30 mouse cellular contexts compared by ENCODE assay signal in the genomic region with DNA sequence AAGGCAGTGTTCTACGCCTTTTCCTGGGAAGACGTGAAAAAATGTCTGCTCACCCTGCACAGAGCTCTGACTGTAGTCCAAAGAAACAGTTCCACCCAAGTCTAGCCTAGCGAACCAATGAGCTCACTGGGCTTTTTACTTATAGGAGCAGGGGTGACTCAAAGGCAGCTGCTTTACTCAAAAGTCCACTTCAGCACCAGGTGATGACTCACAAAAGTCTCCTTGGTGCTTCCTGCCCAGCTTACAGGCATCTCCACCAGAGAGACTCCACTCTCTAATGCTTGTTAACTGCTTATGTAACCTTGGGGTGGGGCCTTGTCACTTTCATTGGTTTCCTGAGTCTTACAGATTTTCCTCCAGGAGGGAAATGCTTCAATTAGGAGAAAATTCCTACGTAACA. TPM values are rescaled to one million over a fixed set of nuclear protein-coding genes. Genes with fewer than 3 reads are reported as not detected.
DNase-seq lines count a peak whose midpoint lies in the region; ATAC-seq and TF ChIP-seq lines count a peak whose summit lies in the region.
"Had no signal": no experiment of that assay in that cellular context is flagged by ENCODE, and none has a peak within 500 bp of the region (broad histone marks: within the 10 kb centered on the region; RNA-seq: fewer than 3 reads in every experiment).

No protein-coding gene starts in this region.

- DNase-seq in 3134 (ENCODE audit: extremely low read depth, insufficient read length, low spot score) (peak; percentile 71), 416B (ENCODE audit: low read depth) (peak; percentile 52), R1 (ENCODE audit: low read depth, low spot score) (peak; percentile 49)
- DNase-seq in heart, adult 11 months, result no peak
- DNase-seq in hindbrain, embryonic 11.5 days (ENCODE audit: low spot score), result no peak
- DNase-seq in liver, postnatal 0 days, result no peak
- DNase-seq: adrenal gland, adult 2 months; adrenal gland, postnatal 14 days; B cell, adult 2 months; cerebellum, adult 11 months; cerebellum, adult 2 months; cerebellum, adult 9-11 months; cerebellum, postnatal 25 days; forebrain, postnatal 0 days; gastrocnemius, adult 2 months; gastrocnemius, postnatal 14 days; heart, adult 18-20 months; heart, postnatal 10 days; heart, postnatal 36 days had no signal

- H3K9ac ChIP-seq in hindbrain, embryonic 11.5 days (ENCODE audit: low read depth, low read length), result no peak overlapping the region
- H3K9ac ChIP-seq in liver, postnatal 0 days (replicated peaks), result no peak overlapping the region
- H3K9ac ChIP-seq: embryonic facial prominence, embryonic 12.5 days; embryonic facial prominence, embryonic 15.5 days; forebrain, postnatal 0 days; heart, embryonic 12.5 days; heart, embryonic 15.5 days; hindbrain, embryonic 15.5 days had no signal

- H3K27me3 ChIP-seq in hindbrain, embryonic 11.5 days (ENCODE audit: control insufficient read depth, insufficient read depth, low read length), result peaks cover 7% of the 10 kb centered on the region
- H3K27me3 ChIP-seq in liver, postnatal 0 days (ENCODE audit: insufficient read depth, low read length), result no peaks in the 10 kb centered on the region
- H3K27me3 ChIP-seq: embryonic facial prominence, embryonic 15.5 days; heart, embryonic 15.5 days had no signal

- no peak for ATAC-seq in hindbrain, embryonic 11.5 days (ENCODE audit: low FRiP score)
- ATAC-seq in liver, postnatal 0 days, result no peak
- ATAC-seq: CD4-positive, CD25-positive, alpha-beta regulatory T cell, adult 4 months; forebrain, embryonic 14.5 days; forebrain, postnatal 0 days; intestine, postnatal 0 days had no signal

- no peak overlapping the region for H3K4me2 ChIP-seq in hindbrain, embryonic 11.5 days (replicated peaks; ENCODE audit: low read depth, low read length)
- no peak overlapping the region for H3K4me2 ChIP-seq in liver, postnatal 0 days (ENCODE audit: low read depth, low read length)
- H3K4me2 ChIP-seq: embryonic facial prominence, embryonic 12.5 days; embryonic facial prominence, embryonic 15.5 days; heart, embryonic 12.5 days; heart, embryonic 15.5 days; hindbrain, embryonic 15.5 days had no signal

- H3K36me3 ChIP-seq in hindbrain, embryonic 11.5 days (ENCODE audit: control insufficient read depth, insufficient read depth, low read length), result no peaks in the 10 kb centered on the region
- no peaks in the 10 kb centered on the region for H3K36me3 ChIP-seq in liver, postnatal 0 days (replicated peaks; ENCODE audit: insufficient read depth, low read length)
- H3K36me3 ChIP-seq: embryonic facial prominence, embryonic 12.5 days; embryonic facial prominence, embryonic 15.5 days; heart, embryonic 12.5 days; heart, embryonic 15.5 days; hindbrain, embryonic 10.5 days; hindbrain, embryonic 15.5 days had no signal

- 0 out of 2 replicates have a peak, but pooled peaks cover 2% of the 10 kb centered on the region for H3K4me1 ChIP-seq in hindbrain, embryonic 11.5 days (replicated peaks; ENCODE audit: control insufficient read depth, insufficient read depth, low read length)
- H3K4me1 ChIP-seq in liver, postnatal 0 days (ENCODE audit: insufficient read depth), result peaks cover 5% of the 10 kb centered on the region; the same call in 1 of the 2 replicates

- H3K9me3 ChIP-seq in hindbrain, embryonic 11.5 days (ENCODE audit: control insufficient read depth, low read length), result no peaks in the 10 kb centered on the region
- H3K9me3 ChIP-seq in liver, postnatal 0 days (ENCODE audit: low read length), result no peaks in the 10 kb centered on the region
- H3K9me3 ChIP-seq: embryonic facial prominence, embryonic 12.5 days; embryonic facial prominence, embryonic 15.5 days; heart, embryonic 12.5 days; heart, embryonic 15.5 days; hindbrain, embryonic 10.5 days; hindbrain, embryonic 15.5 days had no signal

- no peak for TF ChIP-seq CTCF in liver, postnatal 0 days (IDR thresholded peaks at IDR 0.05; ENCODE audit: low read depth)

- 97% methylated on average over 4 of the region's 4 CpGs for WGBS in hindbrain, embryonic 11.5 days
- 79% methylated on average over 4 of the region's 4 CpGs for WGBS in liver, postnatal 0 days (ENCODE audit: insufficient replicate concordance)

- TF ChIP-seq EP300 in liver, postnatal 0 days (IDR thresholded peaks at IDR 0.05; ENCODE audit: low read depth), result no peak

- no peak overlapping the region for H3K27ac ChIP-seq in hindbrain, embryonic 11.5 days (ENCODE audit: low read depth, low read length)
- H3K27ac ChIP-seq in liver, postnatal 0 days (ENCODE audit: low read depth), result no peak overlapping the region
- H3K27ac ChIP-seq: embryonic facial prominence, embryonic 12.5 days; embryonic facial prominence, embryonic 15.5 days; gastrocnemius, adult 2 months; heart, embryonic 15.5 days; hindbrain, embryonic 10.5 days; hindbrain, embryonic 15.5 days had no signal

- no peak overlapping the region for H3K4me3 ChIP-seq in hindbrain, embryonic 11.5 days (ENCODE audit: low read depth, low read length)
- no peak overlapping the region for H3K4me3 ChIP-seq in liver, postnatal 0 days (ENCODE audit: low read depth, low read length)
- H3K4me3 ChIP-seq: embryonic facial prominence, embryonic 12.5 days; embryonic facial prominence, embryonic 15.5 days; gastrocnemius, adult 2 months; heart, embryonic 12.5 days; heart, embryonic 15.5 days; hindbrain, embryonic 10.5 days; hindbrain, embryonic 15.5 days had no signal

RNA-seq across cellular contexts. Expression of a gene that starts 4.7 kb away (rescaled TPM):
- polyA plus RNA-seq in hindbrain, embryonic 11.5 days (2014; fragmentation: Nextera tagmentation; extraction: Ambion mirVana), result 2.3 and 3.7 TPM in 2 replicates
- 0.21 and 0.32 TPM in 2 replicates for polyA plus RNA-seq in liver, postnatal 0 days (2015; fragmentation: Nextera tagmentation; extraction: Ambion mirVana)

RNA-seq across cellular contexts. Expression of a gene that starts 49.3 kb away (rescaled TPM):
- polyA plus RNA-seq in hindbrain, embryonic 11.5 days (2014; fragmentation: Nextera tagmentation; extraction: Ambion mirVana), result 101 and 102 TPM in 2 replicates
- polyA plus RNA-seq in liver, postnatal 0 days (2015; fragmentation: Nextera tagmentation; extraction: Ambion mirVana), result 32.5 and 34.8 TPM in 2 replicates

RNA-seq across cellular contexts. Expression of a gene that starts 57.4 kb away (rescaled TPM):
- not detected in 2 replicates for polyA plus RNA-seq in hindbrain, embryonic 11.5 days (2014; fragmentation: Nextera tagmentation; extraction: Ambion mirVana)
- 0.11 and 0.13 TPM in 2 replicates for polyA plus RNA-seq in liver, postnatal 0 days (2015; fragmentation: Nextera tagmentation; extraction: Ambion mirVana)
- polyA plus RNA-seq: adrenal gland, adult 2 months; CD4-positive, CD25-positive, alpha-beta regulatory T cell, adult 4 months; embryonic facial prominence, embryonic 12.5 days; forebrain, embryonic 11.5 days; forebrain, embryonic 14.5 days; heart, embryonic 12.5 days; heart, embryonic 15.5 days; hindbrain, embryonic 10.5 days; hindbrain, embryonic 15.5 days; intestine, embryonic 14.5 days; intestine, postnatal 0 days had no signal

Comparison
In these comparisons a context has a peak if more than half of its experiments do, and no peak if none do; other contexts are left out.
1. DNase-seq: peak in 3134 (single experiment), 416B (single experiment) and R1 (single experiment); none in heart, adult 11 months (single experiment), hindbrain, embryonic 11.5 days (single experiment) and liver, postnatal 0 days (single experiment).